Mouse (Mus musculus): Measurements from ENCODE around the gene Hes5. TPM values are rescaled to one million over a fixed set of nuclear protein-coding genes. Genes with fewer than 3 reads are reported as not detected.

Gene Hes5
- polyA plus RNA-seq, 2 experiments, result 0.04 TPM; not detected in 1

GRCm38 (mm10) chr4:154974163-154974611 is 13.5 kb downstream of the Hes5 start:
- Histone ChIP-seq H3K4me3 (ENCODE audit: insufficient read depth in 1 of 2, low read depth in 2 of 2, low read length in 2 of 2) (no peak overlapping the region), H3K36me3 (replicated peaks; ENCODE audit: control insufficient read depth, insufficient read depth, low read depth) (peaks cover 96% of the 10 kb centered on the region), H3K4me2 (ENCODE audit: low read depth) (no peak overlapping the region), H3K4me1 (replicated peaks; ENCODE audit: control insufficient read depth in 2 of 2, insufficient read depth in 2 of 2, low read length in 1 of 2) (no peaks in the 10 kb centered on the region), H3K9ac (replicated peaks) (no peak overlapping the region), H3K9me3 (ENCODE audit: control insufficient read depth, low read length) (no peaks in the 10 kb centered on the region), H3K27ac (no peak overlapping the region), H3K27me3 (ENCODE audit: control insufficient read depth, insufficient read depth, low read length) (no peaks in the 10 kb centered on the region)
- no peak for DNase-seq (ENCODE audit: low read depth in 3 of 3, low spot score in 3 of 3)
- WGBS (ENCODE audit: insufficient replicate concordance), result 86% methylated on average over 11 of the region's 11 CpGs
- TF ChIP-seq EP300 (IDR thresholded peaks at IDR 0.05; ENCODE audit: low read depth), result no peak
- no peak for TF ChIP-seq CTCF (IDR thresholded peaks at IDR 0.05; ENCODE audit: low read depth)
- ATAC-seq (ENCODE audit: insufficient read depth), result no peak

- no peaks in the 10 kb centered on the region for H3K9me3 ChIP-seq (ENCODE audit: control insufficient read depth, low read length)
- H3K4me3 ChIP-seq (ENCODE audit: insufficient read depth in 1 of 2, low read depth in 2 of 2, low read length in 2 of 2), result no peak overlapping the region
- H3K27ac ChIP-seq, result no peak overlapping the region
- ATAC-seq (ENCODE audit: insufficient read depth) (no peak), DNase-seq (ENCODE audit: low read depth in 3 of 3, low spot score in 3 of 3) (no peak)
- no peak overlapping the region for H3K4me2 ChIP-seq (ENCODE audit: low read depth)
- no peaks in the 10 kb centered on the region for H3K27me3 ChIP-seq (ENCODE audit: control insufficient read depth, insufficient read depth, low read length)
- WGBS (ENCODE audit: insufficient replicate concordance), result 91% methylated on average over 4 of the region's 4 CpGs
- no peak overlapping the region for H3K9ac ChIP-seq (replicated peaks)
- TF ChIP-seq CTCF (IDR thresholded peaks at IDR 0.05; ENCODE audit: low read depth) (peak; percentile 72), EP300 (IDR thresholded peaks at IDR 0.05; ENCODE audit: low read depth) (no peak)
- H3K36me3 ChIP-seq (replicated peaks; ENCODE audit: control insufficient read depth, insufficient read depth, low read depth), result peaks cover 58% of the 10 kb centered on the region
- no peaks in the 10 kb centered on the region; a peak in 1 of 4 replicates for H3K4me1 ChIP-seq (replicated peaks; ENCODE audit: control insufficient read depth in 2 of 2, insufficient read depth in 2 of 2, low read length in 1 of 2)
Observed at GRCm38 (mm10) chr4:154980110-154980509, 19.4 kb downstream of the Hes5 start.

- peak; percentile 17; the same call in 1 of the 2 replicates for ATAC-seq (ENCODE audit: insufficient read depth)
- no peaks in the 10 kb centered on the region for H3K9me3 ChIP-seq (ENCODE audit: control insufficient read depth, low read length)
- H3K27ac ChIP-seq, result no peak overlapping the region
- DNase-seq (ENCODE audit: low read depth in 3 of 3, low spot score in 3 of 3), result no peak
- H3K4me1 ChIP-seq (replicated peaks; ENCODE audit: control insufficient read depth in 2 of 2, insufficient read depth in 2 of 2, low read length in 1 of 2), result no peaks in the 10 kb centered on the region; a peak in 1 of 4 replicates
- H3K36me3 ChIP-seq (replicated peaks; ENCODE audit: control insufficient read depth, insufficient read depth, low read depth), result peaks cover 49% of the 10 kb centered on the region
- no peak overlapping the region for H3K9ac ChIP-seq (replicated peaks)
- H3K27me3 ChIP-seq (ENCODE audit: control insufficient read depth, insufficient read depth, low read length), result no peaks in the 10 kb centered on the region
- no peak overlapping the region for H3K4me3 ChIP-seq (ENCODE audit: insufficient read depth in 1 of 2, low read depth in 2 of 2, low read length in 2 of 2)
- TF ChIP-seq CTCF (IDR thresholded peaks at IDR 0.05; ENCODE audit: low read depth), result no peak
- 0 out of 2 replicates have a peak, but pooled peaks have one; percentile 3 for TF ChIP-seq EP300 (IDR thresholded peaks at IDR 0.05; ENCODE audit: low read depth)
- no peak overlapping the region for H3K4me2 ChIP-seq (ENCODE audit: low read depth)
- WGBS (ENCODE audit: insufficient replicate concordance), result 85% methylated on average over 6 of the region's 6 CpGs
Observed at GRCm38 (mm10) chr4:154981076-154981475, 20.4 kb downstream of the Hes5 start.

GRCm38 (mm10) chr4:154981530-154981929 is 20.8 kb downstream of the Hes5 start:
- peak; percentile 82 for TF ChIP-seq CTCF (IDR thresholded peaks at IDR 0.05; ENCODE audit: low read depth)
- TF ChIP-seq EP300 (IDR thresholded peaks at IDR 0.05; ENCODE audit: low read depth), result 0 out of 2 replicates have a peak, but pooled peaks have one; percentile 4
- H3K4me3 ChIP-seq (ENCODE audit: insufficient read depth in 1 of 2, low read depth in 2 of 2, low read length in 2 of 2), result no peak overlapping the region
- no peaks in the 10 kb centered on the region for H3K27me3 ChIP-seq (ENCODE audit: control insufficient read depth, insufficient read depth, low read length)
- H3K4me1 ChIP-seq (replicated peaks; ENCODE audit: control insufficient read depth in 2 of 2, insufficient read depth in 2 of 2, low read length in 1 of 2), result no peaks in the 10 kb centered on the region; a peak in 1 of 4 replicates
- DNase-seq (ENCODE audit: low read depth in 3 of 3, low spot score in 3 of 3) (peak in 1 of 3 experiments; percentile 36), ATAC-seq (ENCODE audit: insufficient read depth) (peak; percentile 53; the same call in 1 of the 2 replicates)
- no peak overlapping the region for H3K27ac ChIP-seq
- no peak overlapping the region for H3K4me2 ChIP-seq (ENCODE audit: low read depth)
- no peaks in the 10 kb centered on the region for H3K9me3 ChIP-seq (ENCODE audit: control insufficient read depth, low read length)
- H3K9ac ChIP-seq (replicated peaks), result no peak overlapping the region
- peaks cover 44% of the 10 kb centered on the region for H3K36me3 ChIP-seq (replicated peaks; ENCODE audit: control insufficient read depth, insufficient read depth, low read depth)
- 37% methylated on average over 7 of the region's 7 CpGs for WGBS (ENCODE audit: insufficient replicate concordance)

GRCm38 (mm10) chr4:154982247-154983120 is 21.8 kb downstream of the Hes5 start:
- Histone ChIP-seq H3K4me1 (replicated peaks; ENCODE audit: control insufficient read depth in 2 of 2, insufficient read depth in 2 of 2, low read length in 1 of 2) (no peaks in the 10 kb centered on the region; a peak in 1 of 4 replicates), H3K27ac (no peak overlapping the region), H3K4me3 (ENCODE audit: insufficient read depth in 1 of 2, low read depth in 2 of 2, low read length in 2 of 2) (no peak overlapping the region), H3K9me3 (ENCODE audit: control insufficient read depth, low read length) (no peaks in the 10 kb centered on the region), H3K36me3 (replicated peaks; ENCODE audit: control insufficient read depth, insufficient read depth, low read depth) (peaks cover 35% of the 10 kb centered on the region), H3K9ac (replicated peaks) (no peak overlapping the region), H3K27me3 (ENCODE audit: control insufficient read depth, insufficient read depth, low read length) (no peaks in the 10 kb centered on the region), H3K4me2 (ENCODE audit: low read depth) (no peak overlapping the region)
- no peak for ATAC-seq (ENCODE audit: insufficient read depth)
- WGBS (ENCODE audit: insufficient replicate concordance), result 61% methylated on average over 19 of the region's 19 CpGs
- TF ChIP-seq EP300 (IDR thresholded peaks at IDR 0.05; ENCODE audit: low read depth), result no peak
- DNase-seq (ENCODE audit: low read depth in 3 of 3, low spot score in 3 of 3), result no peak
